Mouse (Mus musculus): ENCODE measurements around the gene Mdga2. TPM values are rescaled to one million over a fixed set of nuclear protein-coding genes. Genes with fewer than 3 reads are reported as not detected.

The Mdga2 gene
- polyA plus RNA-seq, 1 experiment = not detected

DNA sequence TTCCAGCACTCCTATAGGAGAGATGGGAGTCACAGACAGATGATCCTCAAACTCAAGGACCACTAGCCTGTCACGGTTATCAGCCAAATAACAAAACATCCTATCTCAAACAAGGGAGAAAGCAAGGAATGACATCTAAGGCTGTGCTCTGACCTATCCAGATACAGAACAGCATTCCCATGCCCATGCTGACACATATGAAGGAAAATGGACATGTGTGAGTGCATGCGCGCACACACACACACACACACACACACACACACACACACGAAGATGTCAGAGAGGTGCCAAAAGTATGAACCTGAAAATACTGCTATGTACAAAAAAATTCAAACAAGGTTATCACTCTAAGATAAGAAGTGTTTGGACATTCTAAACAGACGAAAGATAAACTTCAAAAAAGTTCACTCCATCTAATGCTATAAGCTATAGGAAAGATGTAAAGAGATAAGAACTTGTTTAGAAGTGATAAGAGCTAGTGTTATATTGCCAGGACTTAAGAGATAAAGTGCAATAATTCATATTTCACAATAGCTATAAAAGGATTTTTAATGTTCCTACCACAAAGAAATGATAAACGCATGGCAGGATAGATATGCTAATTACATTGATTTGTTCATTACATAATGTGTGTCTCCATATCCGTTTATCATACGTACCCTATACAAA lies 65.6 kb downstream of the Mdga2 start:
- no peaks in the 10 kb centered on the region for H3K4me1 ChIP-seq
- H3K9me3 ChIP-seq = 0 out of 2 replicates have a peak, but pooled peaks cover 2% of the 10 kb centered on the region
- no peaks in the 10 kb centered on the region for H3K27me3 ChIP-seq (replicated peaks)
- TF ChIP-seq GATA1 (IDR thresholded peaks at IDR 0.05; ENCODE audit: borderline replicate concordance, low read length) = no peak
- TF ChIP-seq FLI1 (IDR thresholded peaks at IDR 0.05; ENCODE audit: low read length) = no peak
- H3K4me3 ChIP-seq (replicated peaks) = no peak overlapping the region
- H3K36me3 ChIP-seq (replicated peaks; ENCODE audit: low read length) = no peaks in the 10 kb centered on the region

GRCm38 (mm10) chr12:67153077-67153476 lies 69.3 kb downstream of the Mdga2 start:
- H3K4me3 ChIP-seq (replicated peaks) = no peak overlapping the region
- TF ChIP-seq FLI1 (IDR thresholded peaks at IDR 0.05; ENCODE audit: low read length) = no peak
- no peaks in the 10 kb centered on the region for H3K4me1 ChIP-seq
- H3K27me3 ChIP-seq (replicated peaks) = no peaks in the 10 kb centered on the region
- H3K9me3 ChIP-seq = 0 out of 2 replicates have a peak, but pooled peaks cover 2% of the 10 kb centered on the region
- H3K36me3 ChIP-seq (replicated peaks; ENCODE audit: low read length) = no peaks in the 10 kb centered on the region

DNA sequence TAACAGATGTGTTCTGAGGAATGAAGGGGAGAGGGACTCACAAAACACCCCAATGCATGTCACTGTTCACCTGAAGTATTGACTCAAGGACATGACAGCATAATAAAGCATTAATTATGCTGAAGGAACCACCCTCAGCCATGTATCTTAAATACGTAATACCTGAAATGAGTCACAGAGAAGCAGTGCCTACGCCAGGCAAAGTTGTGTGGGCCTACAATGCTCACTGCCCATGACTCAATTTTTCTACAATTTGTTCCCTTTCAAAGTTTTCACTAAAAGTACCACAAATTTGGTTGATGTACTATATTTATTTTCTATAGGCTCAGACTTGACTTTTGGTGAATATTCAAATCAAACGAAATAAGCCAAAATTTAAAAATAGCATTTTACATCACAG lies 80.7 kb downstream of the Mdga2 start:
- H3K4me3 ChIP-seq (replicated peaks) = no peak overlapping the region
- no peaks in the 10 kb centered on the region for H3K4me1 ChIP-seq
- H3K27me3 ChIP-seq (replicated peaks) = no peaks in the 10 kb centered on the region
- no peaks in the 10 kb centered on the region for H3K9me3 ChIP-seq
- H3K36me3 ChIP-seq (replicated peaks; ENCODE audit: low read length) = no peaks in the 10 kb centered on the region
- TF ChIP-seq FLI1 (IDR thresholded peaks at IDR 0.05; ENCODE audit: low read length) = no peak
- no peak for TF ChIP-seq GATA1 (IDR thresholded peaks at IDR 0.05; ENCODE audit: borderline replicate concordance, low read length)

DNA sequence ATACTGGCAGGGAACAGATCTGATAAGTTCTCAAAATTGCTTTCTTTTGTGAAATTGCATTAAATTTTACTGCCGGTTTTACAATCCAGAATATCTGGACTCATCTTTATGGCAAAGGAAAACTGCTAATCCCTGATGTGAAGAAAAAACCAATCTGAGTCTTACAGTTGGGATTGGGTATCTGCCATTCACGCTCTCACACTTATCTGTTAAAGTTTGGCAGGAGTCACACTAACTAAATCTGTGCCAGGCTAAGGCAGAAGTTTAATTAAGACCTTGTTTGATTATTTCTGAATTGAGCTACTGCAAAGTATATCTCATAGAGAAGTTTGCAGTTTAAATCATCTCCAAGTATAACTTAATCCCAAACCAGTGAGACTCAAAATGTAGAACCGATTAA lies 82.2 kb downstream of the Mdga2 start:
- no peaks in the 10 kb centered on the region for H3K36me3 ChIP-seq (replicated peaks; ENCODE audit: low read length)
- no peaks in the 10 kb centered on the region for H3K9me3 ChIP-seq
- no peaks in the 10 kb centered on the region for H3K27me3 ChIP-seq (replicated peaks)
- TF ChIP-seq GATA1 (IDR thresholded peaks at IDR 0.05; ENCODE audit: borderline replicate concordance, low read length) = no peak
- no peak for TF ChIP-seq FLI1 (IDR thresholded peaks at IDR 0.05; ENCODE audit: low read length)
- H3K4me1 ChIP-seq = no peaks in the 10 kb centered on the region
- no peak overlapping the region for H3K4me3 ChIP-seq (replicated peaks)

DNA sequence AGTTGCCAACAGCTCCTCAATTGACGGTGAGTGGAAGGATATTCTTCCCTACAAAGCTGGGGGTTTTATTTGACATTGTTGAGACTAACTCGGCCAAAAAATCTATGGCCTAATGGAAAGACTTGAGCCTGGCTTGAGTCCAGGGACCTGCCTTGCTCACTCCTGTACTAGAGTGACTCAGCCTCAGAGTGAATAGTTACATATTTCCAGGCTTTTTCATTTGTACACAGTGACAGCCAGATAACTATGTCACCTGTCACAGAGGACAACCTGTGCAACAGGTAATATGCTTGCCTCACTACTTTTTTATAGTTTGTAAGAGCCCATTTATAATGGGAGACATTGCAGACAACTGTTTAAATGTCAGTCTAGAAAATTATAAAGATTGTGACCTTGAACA lies 94.9 kb downstream of the Mdga2 start:
- Histone ChIP-seq H3K9me3 (no peaks in the 10 kb centered on the region), H3K4me1 (no peaks in the 10 kb centered on the region), H3K36me3 (replicated peaks; ENCODE audit: low read length) (no peaks in the 10 kb centered on the region), H3K27me3 (replicated peaks) (no peaks in the 10 kb centered on the region), H3K4me3 (replicated peaks) (no peak overlapping the region)
- TF ChIP-seq FLI1 (IDR thresholded peaks at IDR 0.05; ENCODE audit: low read length) (no peak), GATA1 (IDR thresholded peaks at IDR 0.05; ENCODE audit: borderline replicate concordance, low read length) (no peak)

DNA sequence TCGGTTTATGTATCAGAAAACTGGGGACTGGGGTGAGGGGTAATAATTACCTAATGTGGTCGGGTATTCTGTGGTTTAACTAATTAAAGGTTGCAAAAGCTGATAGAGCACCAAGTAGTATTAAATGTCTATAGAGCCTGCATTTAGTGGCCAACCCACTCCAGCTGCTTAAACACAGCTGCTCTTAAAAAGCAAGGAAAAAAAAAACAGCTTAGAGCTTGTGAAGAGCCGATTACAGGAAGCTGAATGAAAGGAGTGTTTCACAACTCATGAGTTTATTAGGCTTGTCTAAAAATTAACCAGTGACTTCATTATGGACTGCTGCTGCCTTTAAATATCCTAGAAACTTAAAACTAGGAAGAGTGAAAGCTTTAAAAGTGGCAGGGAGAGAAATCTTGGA lies 98.5 kb downstream of the Mdga2 start:
- Histone ChIP-seq H3K9me3 (no peaks in the 10 kb centered on the region), H3K27me3 (replicated peaks) (no peaks in the 10 kb centered on the region), H3K4me3 (replicated peaks) (no peak overlapping the region), H3K4me1 (no peaks in the 10 kb centered on the region), H3K36me3 (replicated peaks; ENCODE audit: low read length) (no peaks in the 10 kb centered on the region)
- TF ChIP-seq GATA1 (IDR thresholded peaks at IDR 0.05; ENCODE audit: borderline replicate concordance, low read length) (no peak), FLI1 (IDR thresholded peaks at IDR 0.05; ENCODE audit: low read length) (no peak)

GRCm38 (mm10) chr12:67118652-67119515 lies 103.5 kb downstream of the Mdga2 start:
- H3K9me3 ChIP-seq = no peaks in the 10 kb centered on the region
- no peak overlapping the region for H3K4me3 ChIP-seq (replicated peaks)
- no peaks in the 10 kb centered on the region for H3K27me3 ChIP-seq (replicated peaks)
- no peak for TF ChIP-seq GATA1 (IDR thresholded peaks at IDR 0.05; ENCODE audit: borderline replicate concordance, low read length)
- TF ChIP-seq FLI1 (IDR thresholded peaks at IDR 0.05; ENCODE audit: low read length) = no peak
- no peaks in the 10 kb centered on the region for H3K4me1 ChIP-seq
- no peaks in the 10 kb centered on the region for H3K36me3 ChIP-seq (replicated peaks; ENCODE audit: low read length)

GRCm38 (mm10) chr12:67104171-67104570 lies 118.2 kb downstream of the Mdga2 start:
- Histone ChIP-seq H3K27me3 (replicated peaks) (no peaks in the 10 kb centered on the region), H3K9me3 (0 out of 2 replicates have a peak, but pooled peaks cover 5% of the 10 kb centered on the region), H3K4me3 (replicated peaks) (no peak overlapping the region), H3K4me1 (no peaks in the 10 kb centered on the region), H3K36me3 (replicated peaks; ENCODE audit: low read length) (no peaks in the 10 kb centered on the region)
- TF ChIP-seq FLI1 (IDR thresholded peaks at IDR 0.05; ENCODE audit: low read length) = no peak
- TF ChIP-seq GATA1 (IDR thresholded peaks at IDR 0.05; ENCODE audit: borderline replicate concordance, low read length) = no peak

DNA sequence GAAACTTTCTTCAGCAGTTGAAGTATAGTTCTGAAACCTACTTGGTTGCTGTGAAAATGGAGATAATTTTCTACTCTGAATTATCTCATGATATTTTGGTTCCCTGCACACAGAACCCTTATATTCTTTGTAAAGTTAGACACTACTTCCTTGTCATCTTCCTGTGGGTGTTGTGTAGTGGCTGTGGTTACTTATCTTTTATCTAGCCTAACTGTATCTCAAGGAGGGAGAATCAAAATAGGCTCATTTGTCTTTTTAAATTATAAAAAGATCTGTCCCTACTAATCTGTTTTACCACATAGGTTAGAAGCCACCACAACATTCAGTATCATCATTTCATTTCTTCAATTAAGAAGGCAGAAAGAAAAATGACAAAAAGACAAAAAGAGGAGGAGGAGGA lies 127.9 kb downstream of the Mdga2 start:
- Histone ChIP-seq H3K9me3 (no peaks in the 10 kb centered on the region), H3K27me3 (replicated peaks) (no peaks in the 10 kb centered on the region), H3K36me3 (replicated peaks; ENCODE audit: low read length) (no peaks in the 10 kb centered on the region), H3K4me1 (no peaks in the 10 kb centered on the region), H3K4me3 (replicated peaks) (no peak overlapping the region)
- TF ChIP-seq GATA1 (IDR thresholded peaks at IDR 0.05; ENCODE audit: borderline replicate concordance, low read length) (no peak), FLI1 (IDR thresholded peaks at IDR 0.05; ENCODE audit: low read length) (no peak)

- Histone ChIP-seq H3K36me3 (replicated peaks; ENCODE audit: low read length) (no peaks in the 10 kb centered on the region), H3K4me1 (no peaks in the 10 kb centered on the region), H3K27me3 (replicated peaks) (no peaks in the 10 kb centered on the region), H3K9me3 (no peaks in the 10 kb centered on the region), H3K4me3 (replicated peaks) (no peak overlapping the region)
- TF ChIP-seq GATA1 (IDR thresholded peaks at IDR 0.05; ENCODE audit: borderline replicate concordance, low read length) = no peak
- TF ChIP-seq FLI1 (IDR thresholded peaks at IDR 0.05; ENCODE audit: low read length) = no peak
Measured at GRCm38 (mm10) chr12:67090420-67090965, 131.9 kb downstream of the Mdga2 start.

All from megakaryocyte, embryonic 14.5 days (primary cell).